Mouse (Mus musculus) heart, embryonic 13.5 days (tissue): ENCODE results near the gene Itprip. TPM values are rescaled to one million over a fixed set of nuclear protein-coding genes. Genes with fewer than 3 reads are reported as not detected.

ENCODE experiments used
- ATAC-seq: fragments of 200-750 bp; cut with Nextera tagmentation; 2 replicates; pipeline ENCODE4 v1.8.0; 2017; ENCODE audit warnings: moderate TSS enrichment; ENCODE audit not compliant: insufficient number of reproducible peaks, low FRiP score, low TSS enrichment; ENCODE audit errors: extremely low read depth
- H3K27ac ChIP-seq: fragments of 300-500 bp; sonication (generic); replicated peaks from 2 replicates; pipeline ENCODE4 v1.5.1; 2015; ENCODE audit warnings: moderate library complexity, mild to moderate bottlenecking, inconsistent platforms
- H3K27me3 ChIP-seq: fragments of 300-500 bp; sonication (generic); replicated peaks from 2 replicates; pipeline ENCODE4 v1.6.1; 2015; ENCODE audit warnings: mild to moderate bottlenecking, inconsistent platforms
- H3K36me3 ChIP-seq: fragments of 300-500 bp; sonication (generic); 2 replicates; pipeline ENCODE4 v1.6.1; 2015; ENCODE audit warnings: mild to moderate bottlenecking, inconsistent platforms
- H3K4me1 ChIP-seq: fragments of 300-500 bp; sonication (generic); 2 replicates; pipeline ENCODE4 v1.6.1; 2015; ENCODE audit warnings: inconsistent platforms
- H3K4me2 ChIP-seq: fragments of 300-500 bp; sonication (generic); 2 replicates; pipeline ENCODE4 v1.6.1; 2015; ENCODE audit warnings: inconsistent platforms, mild to moderate bottlenecking, moderate library complexity
- H3K4me3 ChIP-seq: fragments of 300-500 bp; sonication (generic); 2 replicates; pipeline ENCODE4 v1.5.1; 2015; ENCODE audit warnings: moderate library complexity, mild to moderate bottlenecking, inconsistent platforms
- H3K9ac ChIP-seq: fragments of 300-500 bp; sonication (generic); 2 replicates; pipeline ENCODE4 v1.6.1; 2015; ENCODE audit warnings: inconsistent platforms, mild to moderate bottlenecking, moderate library complexity
- H3K9me3 ChIP-seq: fragments of 300-500 bp; sonication (generic); 2 replicates; pipeline ENCODE4 v1.6.1; 2016; ENCODE audit warnings: inconsistent platforms
- WGBS: fragments of 180-500 bp; shearing (Covaris S2); methylation state at CpG from one replicate; pipeline ENCODE4 v1.1.7; 2015; ENCODE audit warnings: mixed read lengths; 5-methylcytosine and 5-hydroxymethylcytosine counted together
- polyA plus RNA-seq: library from polyadenylated mRNA; unstranded; fragments of >200 nt; fragmentation: Nextera tagmentation; extraction: Ambion mirVana; gene quantifications from 2 replicates; pipeline ENCODE4 v1.2.1, GENCODE M21; 2015

Gene Itprip
- polyA plus RNA-seq, 1 experiment from 2014 or later = 19.9 TPM

DNA sequence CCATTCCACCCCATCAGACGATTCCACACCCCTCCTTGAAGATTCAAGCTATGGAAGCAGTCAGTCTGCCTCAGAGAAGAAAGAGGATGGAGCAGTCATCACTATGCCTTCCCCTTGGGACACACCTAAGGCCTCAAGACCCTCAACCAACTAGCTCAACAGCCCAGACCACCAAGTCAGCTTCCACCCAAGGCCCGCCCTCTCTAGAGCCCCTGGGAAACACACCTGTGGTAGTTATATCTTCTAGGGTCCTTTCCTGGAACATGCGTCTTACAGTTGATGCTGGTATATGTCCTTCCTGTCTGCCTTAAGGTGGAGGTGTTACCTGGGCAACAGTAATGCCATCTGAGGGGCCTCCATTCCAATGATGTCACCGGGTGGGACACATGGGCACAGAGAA, 4.9 kb downstream of the Itprip start:
- no peak overlapping the region for H3K4me3 ChIP-seq
- no peaks in the 10 kb centered on the region for H3K9me3 ChIP-seq
- no peak overlapping the region for H3K4me2 ChIP-seq
- H3K36me3 ChIP-seq = peaks cover 18% of the 10 kb centered on the region
- ATAC-seq = no peak
- H3K27me3 ChIP-seq = no peaks in the 10 kb centered on the region
- H3K4me1 ChIP-seq = peaks cover 79% of the 10 kb centered on the region
- H3K9ac ChIP-seq = no peak overlapping the region
- no peak overlapping the region for H3K27ac ChIP-seq
- 86% methylated on average over 4 of the region's 4 CpGs for WGBS

- Histone ChIP-seq H3K9me3 (no peaks in the 10 kb centered on the region), H3K4me2 (no peak overlapping the region), H3K4me3 (no peak overlapping the region), H3K36me3 (peaks cover 18% of the 10 kb centered on the region), H3K27me3 (no peaks in the 10 kb centered on the region), H3K4me1 (peaks cover 87% of the 10 kb centered on the region), H3K27ac (no peak overlapping the region), H3K9ac (no peak overlapping the region)
- 88% methylated on average over 7 of the region's 7 CpGs for WGBS
- no peak for ATAC-seq
These were observed 5.8 kb downstream of the Itprip start for GRCm38 (mm10) chr19:47913344-47913743.

GRCm38 (mm10) chr19:47910751-47911150, 8.3 kb downstream of the Itprip start:
- 69% methylated on average over 4 of the region's 4 CpGs for WGBS
- no peaks in the 10 kb centered on the region for H3K27me3 ChIP-seq
- 0 out of 2 replicates have a peak overlapping the region, but pooled peaks have one; percentile 66 for H3K9ac ChIP-seq
- peaks cover 28% of the 10 kb centered on the region for H3K36me3 ChIP-seq
- no peaks in the 10 kb centered on the region for H3K9me3 ChIP-seq
- H3K4me1 ChIP-seq = peaks cover 65% of the 10 kb centered on the region
- no peak for ATAC-seq
- no peak overlapping the region for H3K4me3 ChIP-seq
- peak overlapping the region; percentile 68; the same call in 1 of the 2 replicates for H3K27ac ChIP-seq
- no peak overlapping the region for H3K4me2 ChIP-seq

DNA sequence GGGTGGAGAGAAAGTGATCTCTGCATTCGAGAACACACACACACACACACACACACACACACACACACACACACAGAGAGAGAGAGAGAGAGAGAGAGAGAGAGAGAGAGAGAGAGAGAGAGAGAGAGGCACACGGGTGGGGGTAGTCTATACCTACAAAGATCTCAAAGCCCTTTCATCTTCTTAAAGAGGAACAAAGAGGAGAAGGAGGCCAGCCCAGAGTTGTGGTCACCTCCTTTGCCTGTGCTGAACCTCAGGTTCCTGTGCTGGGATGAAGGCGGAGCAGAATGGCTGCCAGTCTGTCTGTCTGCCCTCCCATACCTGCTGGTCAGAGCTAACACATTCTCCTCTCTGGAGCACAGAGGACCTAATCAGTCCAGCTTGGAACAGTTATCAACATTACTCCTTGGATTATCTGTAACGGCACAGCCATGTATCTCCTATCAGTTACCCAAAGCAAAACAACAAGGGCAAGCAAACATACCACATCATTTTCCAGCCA, 8.9 kb downstream of the Itprip start:
- H3K9ac ChIP-seq = peak overlapping the region; percentile 66
- H3K36me3 ChIP-seq = peaks cover 28% of the 10 kb centered on the region
- 51% methylated on average over 3 of the region's 4 CpGs for WGBS
- peak overlapping the region; percentile 63 for H3K4me2 ChIP-seq
- peak overlapping the region; percentile 68 for H3K27ac ChIP-seq
- H3K9me3 ChIP-seq = no peaks in the 10 kb centered on the region
- ATAC-seq = no peak
- peak overlapping the region; percentile 31 for H3K4me3 ChIP-seq
- no peaks in the 10 kb centered on the region for H3K27me3 ChIP-seq
- peaks cover 65% of the 10 kb centered on the region for H3K4me1 ChIP-seq

- Histone ChIP-seq H3K4me1 (peaks cover 61% of the 10 kb centered on the region), H3K4me3 (peak overlapping the region; percentile 31), H3K27me3 (no peaks in the 10 kb centered on the region), H3K27ac (peak overlapping the region; percentile 68), H3K36me3 (peaks cover 28% of the 10 kb centered on the region), H3K4me2 (peak overlapping the region; percentile 63), H3K9me3 (no peaks in the 10 kb centered on the region), H3K9ac (peak overlapping the region; percentile 66)
- ATAC-seq = 0 out of 2 replicates have a peak, but pooled peaks have one; percentile 26
- 6% methylated on average over 10 of the region's 10 CpGs for WGBS
These were observed 9.5 kb downstream of the Itprip start for GRCm38 (mm10) chr19:47909387-47910116.

DNA sequence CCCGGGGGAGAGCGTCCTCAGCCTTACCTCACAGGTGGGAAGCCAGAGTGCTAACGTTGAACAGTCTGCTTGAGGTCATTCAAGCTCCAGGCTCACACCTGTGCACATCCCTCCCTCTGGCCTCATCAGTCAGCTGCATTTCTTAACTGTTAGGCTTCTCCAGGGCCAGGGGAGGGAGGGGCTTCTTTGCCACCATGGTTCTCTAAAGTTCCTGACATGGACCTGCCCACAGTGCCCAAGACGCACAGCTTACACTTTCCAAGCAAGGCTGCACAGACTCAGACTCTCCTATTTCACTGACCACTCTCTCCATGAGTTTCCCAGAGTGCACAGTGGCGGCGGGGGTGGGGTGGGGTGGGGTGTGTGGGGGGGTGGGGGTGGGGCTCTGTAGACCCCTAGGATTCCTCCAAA, 10.1 kb downstream of the Itprip start:
- peak overlapping the region; percentile 66 for H3K9ac ChIP-seq
- no peak overlapping the region for H3K4me3 ChIP-seq
- H3K4me1 ChIP-seq = peaks cover 62% of the 10 kb centered on the region
- WGBS = 27% methylated on average over 6 of the region's 6 CpGs
- no peak overlapping the region; the same call in 1 of the 2 replicates for H3K27ac ChIP-seq
- H3K9me3 ChIP-seq = no peaks in the 10 kb centered on the region
- H3K27me3 ChIP-seq = no peaks in the 10 kb centered on the region
- ATAC-seq = no peak
- H3K36me3 ChIP-seq = peaks cover 26% of the 10 kb centered on the region
- H3K4me2 ChIP-seq = peak overlapping the region; percentile 63

DNA sequence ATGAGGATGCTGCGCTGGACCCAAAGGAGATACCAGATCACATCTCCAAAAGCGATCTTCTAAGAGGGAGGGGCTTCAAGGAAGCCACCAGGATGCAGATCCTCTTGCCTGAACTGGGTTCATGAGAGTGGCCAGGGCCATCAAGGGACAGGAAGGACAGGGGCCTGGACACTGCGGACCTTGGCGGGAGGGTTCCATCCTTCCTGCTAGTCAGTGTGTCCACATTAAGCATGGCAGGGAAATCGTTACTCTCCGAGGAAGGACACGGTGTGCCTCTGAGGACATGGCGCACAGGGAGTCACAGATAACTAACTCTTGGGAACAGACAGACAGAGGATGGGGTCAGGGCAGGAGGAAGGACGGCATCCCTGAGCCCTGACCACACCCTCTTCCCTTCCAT, 11.5 kb downstream of the Itprip start:
- no peak overlapping the region for H3K4me2 ChIP-seq

GRCm38 (mm10) chr19:47905603-47906002, 13.5 kb downstream of the Itprip start:
- WGBS = 70% methylated on average over 5 of the region's 5 CpGs
- Histone ChIP-seq H3K27me3 (no peaks in the 10 kb centered on the region), H3K4me1 (peaks cover 71% of the 10 kb centered on the region)

More for the DNA sequence above, 11.5 kb downstream of the Itprip start:
- Histone ChIP-seq H3K4me1 (peaks cover 69% of the 10 kb centered on the region), H3K9ac (no peak overlapping the region), H3K9me3 (no peaks in the 10 kb centered on the region), H3K27me3 (no peaks in the 10 kb centered on the region), H3K4me3 (no peak overlapping the region), H3K27ac (no peak overlapping the region), H3K36me3 (peaks cover 23% of the 10 kb centered on the region)
- no peak for ATAC-seq
- 78% methylated on average over 9 of the region's 9 CpGs for WGBS

DNA sequence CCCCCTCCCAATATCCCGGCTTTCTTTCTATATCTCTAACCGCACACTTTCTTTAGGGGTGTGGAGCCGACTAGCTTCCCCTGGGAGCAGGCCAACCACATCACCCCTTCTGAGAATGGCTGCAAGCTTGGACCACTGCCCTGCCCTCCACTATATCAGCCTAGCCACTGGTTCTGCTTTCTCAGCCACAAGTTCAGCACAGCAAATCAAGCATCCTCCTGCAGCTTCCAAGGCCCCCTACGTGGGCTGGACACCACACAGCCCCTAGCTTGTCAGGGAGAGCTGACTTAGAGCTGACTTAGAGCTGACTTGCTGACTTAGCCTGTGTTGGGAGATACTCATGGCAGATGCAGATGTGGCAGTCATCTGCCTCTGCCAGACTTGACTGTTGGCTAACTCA, 14.0 kb downstream of the Itprip start:
- 62% methylated on average over 4 of the region's 4 CpGs for WGBS
- Histone ChIP-seq H3K27me3 (no peaks in the 10 kb centered on the region), H3K4me3 (no peak overlapping the region), H3K9me3 (no peaks in the 10 kb centered on the region), H3K9ac (0 out of 2 replicates have a peak overlapping the region, but pooled peaks have one; percentile 12), H3K4me1 (peaks cover 71% of the 10 kb centered on the region), H3K4me2 (no peak overlapping the region), H3K36me3 (peaks cover 18% of the 10 kb centered on the region), H3K27ac (no peak overlapping the region; the same call in 1 of the 2 replicates)
- no peak for ATAC-seq

More at GRCm38 (mm10) chr19:47905603-47906002, 13.5 kb downstream of the Itprip start:
- ATAC-seq = no peak
- Histone ChIP-seq H3K9ac (no peak overlapping the region), H3K36me3 (peaks cover 13% of the 10 kb centered on the region), H3K4me3 (no peak overlapping the region), H3K9me3 (no peaks in the 10 kb centered on the region), H3K27ac (no peak overlapping the region), H3K4me2 (no peak overlapping the region)

- Histone ChIP-seq H3K9ac (0 out of 2 replicates have a peak overlapping the region, but pooled peaks have one; percentile 28), H3K4me3 (no peak overlapping the region), H3K9me3 (no peaks in the 10 kb centered on the region), H3K27ac (peak overlapping the region; percentile 90), H3K4me2 (no peak overlapping the region), H3K4me1 (peaks cover 59% of the 10 kb centered on the region), H3K36me3 (peaks cover 30% of the 10 kb centered on the region), H3K27me3 (no peaks in the 10 kb centered on the region)
- no peak for ATAC-seq
- 71% methylated on average over 4 of the region's 4 CpGs for WGBS
These were observed 15.4 kb downstream of the Itprip start for GRCm38 (mm10) chr19:47903679-47904078.

GRCm38 (mm10) chr19:47902316-47903201, 16.5 kb downstream of the Itprip start:
- Histone ChIP-seq H3K4me3 (no peak overlapping the region), H3K27ac (peak overlapping the region; percentile 90), H3K4me1 (peaks cover 53% of the 10 kb centered on the region), H3K27me3 (no peaks in the 10 kb centered on the region), H3K36me3 (peaks cover 37% of the 10 kb centered on the region), H3K4me2 (peak overlapping the region; percentile 51), H3K9me3 (no peaks in the 10 kb centered on the region), H3K9ac (peak overlapping the region; percentile 28)
- ATAC-seq = peak; percentile 26; the same call in 1 of the 2 replicates
- WGBS = 53% methylated on average over 13 of the region's 13 CpGs
